Mouse (Mus musculus) 3T3-L1 (cell line): ENCODE measurements around the gene Smad9.

ENCODE experiments used
- DNase-seq: peaks from one replicate; pipeline ENCODE4 v3.0.0-alpha.2; 2015; ENCODE audit warnings: low read depth, low spot score

The Smad9 gene

DNA sequence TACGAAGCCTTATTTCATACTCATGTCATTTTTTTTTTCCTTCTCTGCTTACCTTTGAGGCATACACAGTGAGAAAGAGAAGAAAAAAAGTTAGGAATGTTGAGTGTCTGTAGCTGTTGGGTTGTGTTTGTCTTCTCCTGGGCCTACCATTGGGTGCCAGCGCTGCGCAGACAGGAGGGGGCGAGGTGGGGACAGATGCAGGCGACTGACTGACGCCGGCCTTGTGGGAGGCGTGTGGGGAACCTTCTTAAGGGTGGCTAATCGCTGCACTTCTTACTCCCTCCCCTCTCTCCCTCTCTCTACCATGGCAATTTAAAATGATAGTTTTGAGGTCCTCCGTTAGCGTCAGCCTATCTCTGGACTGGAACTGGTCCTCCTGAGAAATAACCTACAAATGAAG is 676 bp downstream of the Smad9 start:
- DNase-seq = peak; percentile 41

DNA sequence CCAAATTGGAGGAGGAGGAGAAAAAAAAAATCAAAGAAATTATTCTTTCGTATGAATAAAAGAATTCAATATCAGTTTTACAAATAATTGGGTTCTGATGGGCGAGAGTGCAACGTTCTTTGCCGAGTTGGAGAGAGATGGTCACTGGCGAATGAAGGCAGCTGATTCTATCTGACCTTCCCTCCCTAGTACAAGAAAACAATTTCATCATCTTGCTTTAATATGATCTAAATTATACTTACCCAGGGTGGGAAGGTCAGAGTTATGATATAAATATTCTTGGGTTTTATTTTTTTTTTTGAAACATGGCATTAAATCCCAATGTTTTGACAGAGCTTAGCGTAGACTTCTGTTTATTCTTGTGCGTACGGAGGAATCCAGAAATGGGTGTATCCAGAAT is 2.1 kb downstream of the Smad9 start:
- DNase-seq = no peak

DNA sequence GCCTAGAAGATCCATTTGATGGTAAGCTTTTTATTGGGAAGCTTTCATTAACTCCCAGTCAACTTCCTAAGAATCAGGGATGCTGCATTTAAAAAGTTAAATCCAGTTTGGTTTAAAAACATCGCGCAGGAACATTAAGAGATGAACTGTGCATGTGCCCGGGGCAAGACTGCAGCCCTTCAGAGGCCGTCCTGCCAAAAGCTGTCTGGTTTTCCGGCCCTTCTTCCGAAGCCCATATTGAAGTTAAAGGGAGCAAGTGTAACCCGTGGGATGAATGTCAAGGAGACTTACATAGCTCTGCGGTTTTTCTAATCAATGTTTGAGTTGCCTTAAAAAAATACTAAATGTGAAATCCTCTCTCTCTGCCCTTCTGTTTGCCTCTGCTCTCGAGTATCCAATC is 3.8 kb downstream of the Smad9 start:
- DNase-seq = no peak

DNA sequence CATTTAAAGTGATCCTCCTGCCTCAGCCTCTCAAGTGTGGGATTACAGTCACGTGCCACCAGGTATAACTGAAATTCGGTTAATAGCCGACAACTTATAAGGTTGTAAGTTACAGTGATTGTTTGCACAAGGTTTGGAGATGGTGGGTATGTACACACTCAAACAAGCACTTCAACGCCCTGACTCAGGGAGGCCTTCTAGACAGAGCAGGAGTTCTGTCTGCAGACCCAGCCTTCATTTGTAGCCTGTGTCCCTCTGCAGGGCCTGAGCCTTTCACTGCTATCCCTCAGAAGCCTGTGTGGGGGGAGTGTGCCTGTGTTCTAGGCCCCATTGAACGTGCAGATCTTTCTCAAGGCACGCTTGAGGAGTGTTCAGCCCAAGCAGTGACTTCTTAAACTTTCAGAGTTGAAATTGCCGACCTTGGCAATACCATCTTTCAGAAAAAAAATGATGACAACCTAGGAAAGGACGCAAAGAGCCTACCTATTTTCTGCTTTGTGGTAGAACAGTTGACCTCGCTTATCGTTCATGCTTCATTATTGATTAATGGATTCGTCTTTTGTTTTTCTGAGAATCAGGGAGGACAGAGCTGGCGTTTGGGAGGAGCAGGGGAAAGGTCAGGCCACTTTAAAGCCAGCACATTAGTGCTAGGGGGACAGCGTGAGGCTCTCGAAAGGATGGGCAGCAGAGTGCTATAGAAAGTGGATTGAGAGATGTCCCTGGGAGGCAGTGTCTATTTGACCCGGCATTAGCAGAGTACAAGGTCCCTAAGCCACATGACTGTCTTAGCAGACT is 5.1 kb downstream of the Smad9 start:
- DNase-seq = no peak

DNA sequence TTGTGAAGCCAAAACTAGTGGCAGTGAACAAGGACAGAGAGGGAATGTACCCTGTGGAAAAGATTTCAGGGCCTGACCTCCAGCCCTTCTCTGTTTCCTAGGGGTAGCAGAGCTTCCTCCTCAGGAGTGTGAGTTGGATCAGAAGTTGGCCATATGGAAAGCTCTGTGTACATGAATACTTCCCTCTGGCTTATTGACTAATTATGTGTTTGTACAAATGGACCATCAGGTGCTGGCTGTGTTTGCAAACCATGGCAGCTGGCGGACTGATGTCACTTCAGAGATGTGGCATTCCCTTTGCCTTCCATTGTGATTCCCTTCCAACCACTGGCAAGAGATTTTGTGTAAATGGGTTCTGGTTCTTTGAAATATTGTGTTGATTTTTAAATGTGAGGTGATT is 5.9 kb downstream of the Smad9 start:
- DNase-seq = no peak

DNA sequence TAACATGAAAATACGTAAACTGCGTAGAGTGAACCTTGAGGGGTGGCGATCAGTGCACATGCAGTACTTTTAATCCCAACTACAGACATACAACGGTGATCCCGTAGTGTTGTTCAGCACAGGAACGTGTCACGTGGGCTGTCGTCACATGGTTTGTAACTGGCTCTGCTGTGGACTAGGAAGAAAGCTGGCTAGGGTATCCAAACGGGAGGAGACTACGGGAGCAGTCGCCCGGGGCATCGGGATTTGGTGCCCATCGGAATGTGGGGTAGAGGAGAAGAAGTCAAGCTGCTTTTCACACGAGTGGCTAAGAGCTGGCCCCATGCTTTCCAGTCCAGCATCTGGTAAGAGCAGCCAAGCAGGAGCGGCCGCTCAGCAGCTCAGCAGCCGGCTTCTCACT is 9.0 kb downstream of the Smad9 start:
- no peak for DNase-seq

DNA sequence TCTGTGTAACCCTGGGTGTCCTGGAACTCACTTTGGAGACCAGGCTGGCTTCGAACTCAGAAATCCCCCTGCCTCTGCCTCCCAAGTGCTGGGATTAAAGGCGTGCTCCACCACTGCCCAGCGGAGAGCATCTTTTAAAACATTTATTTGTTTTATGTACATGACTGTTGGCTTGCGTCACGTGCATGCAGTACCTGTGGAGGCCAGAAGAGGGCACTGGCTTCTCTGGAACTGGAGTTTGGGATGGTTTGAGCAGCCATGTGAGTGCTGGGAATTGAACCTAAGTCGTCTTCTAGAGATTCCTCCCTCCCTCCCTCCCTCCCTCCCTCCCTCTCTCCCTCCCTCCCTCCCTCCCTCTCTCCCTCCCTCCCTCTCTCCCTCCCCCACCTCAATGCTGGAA is 10.1 kb downstream of the Smad9 start:
- peak; percentile 29 for DNase-seq

DNA sequence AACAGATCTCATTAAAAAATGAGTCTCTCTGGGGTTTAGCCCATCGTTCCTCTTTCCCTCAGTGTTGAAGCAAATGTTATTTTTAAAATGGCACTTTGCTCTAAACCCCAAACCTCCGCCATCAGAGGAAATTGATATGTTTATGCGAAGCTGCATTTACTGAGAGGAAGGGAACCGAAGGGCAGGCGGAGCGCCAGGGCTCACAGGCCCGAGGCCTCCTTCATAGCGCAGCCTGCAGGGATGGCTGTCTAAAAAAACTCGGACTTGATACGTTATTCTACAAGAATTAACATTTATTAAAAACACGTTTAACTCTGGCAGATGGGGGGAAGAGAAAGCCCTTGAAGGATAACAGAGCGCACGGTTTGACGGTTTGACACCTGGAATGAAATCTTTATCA is 10.7 kb downstream of the Smad9 start:
- no peak for DNase-seq

DNA sequence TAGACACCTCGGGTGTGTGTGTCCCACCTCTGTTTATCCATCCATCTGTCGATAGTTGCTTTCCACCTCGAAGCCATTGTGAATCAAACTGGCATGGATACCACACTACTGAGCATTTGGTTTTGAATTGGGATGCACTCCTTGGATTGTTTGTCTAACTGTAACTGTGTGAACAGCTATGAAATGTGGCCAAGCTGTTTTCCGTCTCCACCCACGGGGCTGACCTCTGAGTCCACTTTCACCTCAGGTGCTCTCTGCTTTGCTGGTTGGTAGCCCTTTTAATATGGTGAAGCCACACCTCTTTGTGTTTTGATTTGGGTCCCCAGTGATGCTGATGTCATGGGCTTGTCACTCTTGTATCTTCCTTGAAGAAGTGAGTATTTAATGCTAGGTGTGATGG is 11.4 kb downstream of the Smad9 start:
- DNase-seq = no peak

DNA sequence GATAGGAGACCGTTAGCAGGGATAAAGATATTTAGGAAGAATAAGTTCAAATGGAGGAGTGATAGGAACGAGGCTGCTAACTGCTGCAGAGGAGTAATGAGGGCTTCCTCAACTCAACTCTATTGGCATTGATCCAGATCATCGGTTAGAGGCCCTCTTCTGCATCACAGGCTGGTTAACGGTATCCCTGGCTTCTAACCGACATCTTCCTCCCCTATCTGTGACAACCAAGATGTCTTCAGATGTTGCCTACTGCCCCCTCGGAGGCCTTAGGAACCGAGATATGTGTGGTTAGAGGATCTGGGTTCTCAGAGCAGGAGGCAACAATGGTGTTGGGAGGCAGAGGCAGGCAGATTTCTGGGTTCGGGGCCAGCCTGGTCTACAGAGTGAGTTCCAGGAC is 13.2 kb downstream of the Smad9 start:
- DNase-seq = no peak

DNA sequence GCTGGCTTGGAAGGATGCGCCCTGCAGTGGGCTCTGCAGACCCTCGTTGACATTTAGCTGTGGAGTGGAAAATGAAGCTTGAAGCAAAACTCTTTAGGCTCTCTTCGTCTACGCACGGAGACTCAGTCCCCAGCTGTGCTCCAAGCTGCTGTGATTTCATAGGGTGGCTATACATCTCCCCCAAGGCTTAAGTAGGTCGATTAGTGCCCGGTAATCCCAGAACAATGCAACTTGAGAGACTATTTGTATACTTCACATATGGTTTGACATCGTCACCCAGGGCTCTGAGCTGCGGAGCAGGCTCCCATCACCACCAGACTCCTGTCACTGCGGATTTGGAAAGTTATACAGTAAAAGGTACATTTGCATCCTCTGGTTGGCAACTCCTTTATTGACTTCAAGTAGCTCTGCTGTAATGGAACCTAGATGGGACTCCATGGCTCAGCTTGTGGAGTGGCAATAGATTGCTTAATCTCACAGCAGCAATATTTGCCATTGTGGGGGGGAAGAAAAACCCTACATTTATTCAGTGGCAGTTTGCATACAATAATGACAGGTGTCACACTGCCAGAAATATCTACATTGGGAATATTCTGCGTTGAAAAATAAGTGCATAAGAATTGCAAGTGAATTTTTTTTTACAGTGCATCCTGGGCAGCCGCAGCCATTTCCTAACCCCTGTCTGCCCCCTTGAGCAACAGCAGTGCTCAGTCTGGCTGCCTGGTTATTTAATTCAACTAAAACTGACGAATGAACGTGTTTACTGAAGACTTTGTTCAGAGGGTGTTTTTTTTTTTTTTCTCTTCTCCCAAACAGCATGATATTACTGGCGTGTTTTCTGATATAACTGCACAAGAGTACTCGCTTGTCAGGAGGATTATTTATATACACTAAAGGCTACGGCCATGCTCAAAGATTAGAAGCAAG is 14.2 kb downstream of the Smad9 start:
- no peak for DNase-seq

DNA sequence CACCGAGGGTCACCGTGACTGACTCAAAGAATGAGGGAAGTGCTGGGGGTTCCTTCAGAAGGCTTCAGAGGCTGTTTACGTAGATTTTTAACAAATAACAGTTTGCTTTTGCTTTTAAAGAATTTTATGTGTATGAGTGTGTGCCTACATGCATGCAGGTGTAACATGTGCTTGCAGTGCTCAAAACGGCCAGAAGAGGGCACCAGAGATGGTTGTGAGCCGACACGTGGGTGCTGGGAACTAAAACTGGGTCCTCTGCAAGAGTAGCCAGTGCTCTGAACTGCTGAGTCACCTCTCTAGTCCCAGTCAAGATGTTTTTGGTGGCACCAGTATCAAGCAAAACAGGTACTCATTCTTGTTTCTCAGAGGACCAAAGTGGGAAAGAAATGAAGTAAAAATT is 18.2 kb downstream of the Smad9 start:
- peak; percentile 7 for DNase-seq

DNA sequence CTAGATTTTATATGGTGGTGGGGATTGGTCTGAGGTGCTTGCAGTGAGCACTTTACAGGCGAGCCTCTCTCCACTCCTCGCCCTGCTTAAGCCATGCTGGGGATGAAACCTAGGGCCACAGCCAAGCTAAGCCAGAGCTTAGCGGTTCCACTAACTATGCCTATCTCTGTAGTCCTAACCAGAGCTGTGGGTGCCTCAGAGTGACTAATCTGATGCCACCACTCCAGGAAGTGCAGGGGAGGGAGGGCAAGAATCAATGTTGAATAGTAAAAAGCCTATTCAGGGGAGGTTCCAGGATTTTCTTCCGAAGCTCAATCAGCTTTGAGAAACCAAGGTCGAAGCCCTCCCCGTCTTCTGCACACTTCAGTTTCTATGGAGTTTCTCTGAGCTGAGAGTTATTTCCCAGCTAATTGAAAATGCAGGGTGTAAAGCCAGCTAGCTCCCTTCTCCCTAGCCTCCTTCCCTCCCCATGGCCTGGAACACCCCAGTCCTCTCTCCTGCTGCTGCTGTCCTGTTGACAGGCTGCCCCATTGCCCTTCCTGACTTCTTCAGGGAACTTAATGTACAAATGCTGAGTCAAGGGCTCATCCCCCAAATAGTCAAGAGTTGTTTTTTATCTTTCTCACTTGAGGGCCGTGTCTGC is 20.7 kb downstream of the Smad9 start:
- no peak for DNase-seq

DNA sequence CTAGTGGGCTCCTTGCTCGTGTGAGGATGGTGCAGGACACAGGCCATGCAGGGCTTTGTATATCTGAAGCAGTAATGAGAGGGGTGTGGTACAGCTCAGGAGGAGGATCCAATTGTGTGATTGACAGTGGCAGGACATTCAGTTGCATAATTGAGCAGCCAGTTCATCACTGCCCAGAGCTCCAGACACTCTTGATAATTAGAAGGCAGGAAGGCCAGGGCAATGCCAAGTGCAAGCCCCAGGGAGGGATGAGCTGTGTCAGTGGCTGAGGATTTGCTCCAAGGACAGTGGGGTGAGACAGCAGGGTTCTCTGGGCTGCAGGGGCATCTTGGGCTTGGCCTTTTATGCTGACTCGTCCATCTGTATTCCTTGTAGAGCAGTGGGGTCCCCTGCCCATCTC is 35.2 kb downstream of the Smad9 start:
- DNase-seq = no peak

DNA sequence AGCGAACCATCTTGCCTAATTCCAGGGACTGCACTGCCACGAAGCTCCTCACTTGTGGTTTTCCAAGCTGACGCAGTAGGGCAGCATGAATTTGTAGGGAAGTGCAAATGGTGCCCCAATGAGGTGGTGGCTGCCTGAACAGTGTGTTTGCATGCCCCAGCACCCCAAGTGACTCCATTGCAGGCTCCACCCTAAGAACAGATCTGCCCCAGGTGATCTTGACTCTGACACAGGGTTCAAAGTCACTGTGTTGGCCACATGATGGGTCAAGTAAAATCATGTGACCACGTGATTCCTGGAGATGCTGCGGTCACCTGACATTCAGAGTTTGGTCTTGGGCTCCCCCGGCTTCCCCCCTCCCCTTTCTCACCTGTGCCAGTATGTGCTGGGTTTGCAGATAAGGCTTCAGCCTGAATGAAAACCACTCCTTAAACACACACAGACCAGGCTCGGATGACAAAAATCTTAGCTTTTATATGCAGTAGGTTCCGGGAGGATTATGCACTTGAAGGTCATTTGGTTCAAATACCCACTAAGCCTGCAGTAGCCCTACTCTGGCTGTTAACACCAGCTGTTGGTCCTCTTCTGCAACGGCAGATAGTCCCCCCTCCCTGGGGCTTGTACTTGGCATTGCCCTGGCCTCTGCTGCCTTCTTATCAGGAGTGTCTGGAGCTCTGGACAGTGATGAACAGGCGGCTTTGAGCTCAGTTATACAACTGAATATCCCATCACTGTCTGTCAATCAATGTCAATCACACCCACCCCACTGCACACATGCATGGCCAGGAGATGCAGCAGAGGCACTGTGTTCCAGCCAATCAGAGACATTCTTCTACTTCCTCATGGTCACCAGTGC is 36.7 kb downstream of the Smad9 start:
- no peak for DNase-seq

DNA sequence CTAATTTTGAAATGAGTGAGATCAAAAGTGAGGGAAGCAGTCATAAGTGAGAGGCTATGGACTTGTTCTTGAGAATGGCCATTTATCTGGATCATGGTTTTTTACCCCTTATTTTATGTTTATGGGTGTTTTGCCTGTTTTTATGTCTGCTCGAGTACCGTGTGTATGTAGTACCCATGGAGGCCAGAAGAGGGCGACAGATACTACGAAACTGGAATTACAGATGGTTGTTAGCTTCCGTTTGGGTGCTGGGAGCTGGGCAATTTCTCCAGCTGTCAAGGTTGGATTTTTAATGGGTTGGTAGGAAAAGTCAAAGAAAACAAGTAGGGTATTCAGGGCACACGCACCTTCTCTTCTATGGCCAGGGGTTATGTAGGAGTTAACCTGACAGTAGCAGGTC is 38.4 kb downstream of the Smad9 start:
- peak; percentile 6 for DNase-seq

DNA sequence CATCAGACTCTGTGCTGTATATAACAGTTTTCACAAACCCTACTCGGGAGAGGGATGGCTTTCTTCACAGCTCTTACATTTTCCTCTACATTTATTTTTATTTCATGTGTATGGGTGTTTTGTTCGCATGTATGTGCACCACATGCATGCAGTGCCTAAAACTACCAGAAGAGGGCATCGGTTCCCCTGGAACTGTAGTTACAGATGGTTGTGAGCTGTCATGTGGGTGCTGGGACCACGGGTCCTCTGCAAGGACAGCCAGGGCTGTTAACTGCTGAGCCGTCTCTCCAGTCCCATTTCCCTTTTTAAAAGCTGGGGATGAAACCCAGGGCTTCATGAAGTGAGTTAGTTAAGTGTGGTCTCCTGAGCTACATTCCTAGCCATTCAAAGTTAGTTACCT is 40.0 kb downstream of the Smad9 start:
- DNase-seq = peak; percentile 18

DNA sequence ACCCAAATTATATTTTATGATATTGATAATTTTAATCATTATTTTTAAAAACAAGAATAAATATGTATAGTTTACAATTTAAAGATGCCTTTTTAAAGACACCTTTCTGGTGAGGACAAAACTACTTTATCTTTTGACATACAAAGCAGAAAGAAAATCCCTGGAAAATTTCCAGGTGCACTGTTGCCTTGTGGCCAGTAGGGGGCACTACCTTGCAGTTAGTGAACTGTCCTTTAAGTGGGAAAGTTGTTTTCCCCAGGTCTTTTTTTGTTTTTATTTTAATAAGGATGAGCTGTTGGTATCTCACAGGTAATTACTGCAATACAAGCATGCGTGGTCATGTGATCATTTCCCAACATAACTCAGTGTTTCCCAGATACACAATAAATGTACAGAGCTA is 40.4 kb downstream of the Smad9 start:
- DNase-seq = peak; percentile 46

DNA sequence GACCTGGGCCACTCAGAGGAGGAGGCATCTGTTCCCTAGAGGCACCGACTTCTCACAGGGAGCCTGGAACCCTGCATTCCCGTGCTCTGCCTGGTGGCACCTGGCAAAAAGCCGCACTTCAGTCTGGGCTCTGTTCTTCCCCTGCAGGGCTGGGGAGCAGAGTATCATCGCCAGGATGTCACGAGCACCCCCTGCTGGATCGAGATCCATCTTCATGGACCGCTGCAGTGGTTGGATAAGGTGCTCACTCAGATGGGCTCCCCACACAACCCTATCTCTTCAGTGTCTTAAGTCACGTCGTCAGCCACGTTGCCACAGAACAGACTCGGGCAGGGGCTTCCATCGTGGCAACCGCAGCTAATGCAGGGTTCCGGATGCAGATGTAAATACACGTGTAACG is 41.8 kb downstream of the Smad9 start:
- peak; percentile 11 for DNase-seq

DNA sequence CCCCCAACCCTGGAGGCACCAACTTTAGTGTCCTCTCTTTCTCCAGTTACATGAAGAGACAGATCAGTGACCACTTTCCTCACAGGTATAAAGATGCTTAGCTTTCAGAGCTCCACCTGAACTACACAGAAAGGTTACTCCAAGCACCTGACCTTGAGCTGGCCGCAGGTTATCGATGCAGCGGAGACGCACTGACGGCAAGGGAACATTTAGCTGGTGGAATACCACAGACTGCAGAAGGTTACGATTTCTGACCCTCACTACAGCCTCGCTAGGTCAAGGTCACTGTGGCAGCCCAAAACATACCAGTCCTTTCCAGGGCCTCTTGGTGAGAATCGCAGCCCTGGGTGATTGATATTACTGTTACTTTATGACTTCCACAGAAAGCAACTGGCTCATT is 48.3 kb downstream of the Smad9 start:
- no peak for DNase-seq

DNA sequence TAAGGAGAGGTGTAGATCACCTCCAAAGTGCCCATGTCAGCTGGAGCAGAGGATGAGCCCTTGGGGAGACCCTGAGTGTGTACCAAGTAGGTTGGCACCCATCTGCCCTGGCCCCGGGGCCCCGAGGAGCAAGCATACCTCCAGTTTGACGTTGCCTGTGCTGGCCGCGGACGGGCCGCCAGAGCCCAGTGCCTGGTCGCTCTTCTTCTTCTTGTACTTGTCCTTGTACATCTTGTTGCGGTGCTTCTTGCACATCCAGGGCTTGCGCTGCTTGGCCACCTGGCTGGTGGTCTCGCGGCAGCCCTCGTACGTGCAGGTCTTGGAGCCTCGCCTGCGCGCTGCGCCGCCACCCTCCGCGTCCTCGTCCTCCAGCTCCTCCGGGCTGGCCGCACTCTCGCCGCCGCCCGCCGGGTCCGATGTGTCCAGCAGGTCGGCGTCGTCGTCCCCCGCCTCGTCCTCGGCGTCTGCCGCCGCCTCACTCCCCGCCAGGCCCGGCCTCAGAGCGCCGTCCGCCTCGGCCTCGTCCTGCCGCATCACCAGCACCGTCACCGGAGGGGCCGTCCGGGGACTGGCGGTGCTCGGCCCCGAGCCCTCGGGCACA is 51.8 kb downstream of the Smad9 start:
- DNase-seq = peak; percentile 47
